Mouse (Mus musculus): ENCODE measurements around the gene Ptprg.

DNA sequence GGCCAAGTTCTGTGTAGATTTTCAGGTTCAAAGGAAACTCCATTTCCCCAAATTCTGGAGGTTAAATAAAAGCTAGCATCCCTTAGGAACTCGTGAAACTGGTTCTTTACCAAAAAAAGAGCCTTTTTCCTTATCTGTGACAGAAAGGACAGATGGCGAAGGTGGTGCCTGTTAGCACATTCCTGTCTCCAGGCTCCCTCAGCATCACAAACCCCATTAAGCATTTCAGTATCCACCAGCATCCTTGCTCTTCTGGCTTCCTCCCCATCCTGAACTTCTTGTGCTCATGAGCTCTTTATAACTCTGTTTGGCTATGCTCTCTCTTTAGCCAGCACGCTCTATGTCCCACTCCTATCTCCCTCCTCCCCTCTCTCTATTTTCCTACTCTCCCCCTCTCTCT lies 486.4 kb downstream of the Ptprg start:
- TF ChIP-seq CTCF (IDR thresholded peaks at IDR 0.05; ENCODE audit: control insufficient read depth, insufficient read depth, insufficient read length) (no peak), MAX (IDR thresholded peaks at IDR 0.05) (no peak), USF1 (IDR thresholded peaks at IDR 0.05; ENCODE audit: low read depth) (no peak), MYOD1 (IDR thresholded peaks at IDR 0.05; ENCODE audit: control insufficient read depth, insufficient read length, low read depth) (no peak), MYOG (IDR thresholded peaks at IDR 0.05; ENCODE audit: control insufficient read depth, extremely low read depth, insufficient read length) (no peak)

Measured in C2C12 (cell line).